Mouse (Mus musculus): ENCODE measurements around the gene Wnt11. TPM values are rescaled to one million over a fixed set of nuclear protein-coding genes. Genes with fewer than 3 reads are reported as not detected.

Wnt11 gene
- polyA plus RNA-seq, 1 experiment from 2014 or later, result 4.2 TPM

GRCm38 (mm10) chr7:98843649-98844048, 8.7 kb downstream of the Wnt11 start:
- H3K9ac ChIP-seq (replicated peaks; ENCODE audit: low read length), result no peak overlapping the region
- no peaks in the 10 kb centered on the region for H3K36me3 ChIP-seq (replicated peaks; ENCODE audit: control insufficient read depth, insufficient read depth, low read depth, low read length)
- DNase-seq (ENCODE audit: low spot score), result peak; percentile 81
- peak overlapping the region; percentile 10; the same call in 1 of the 2 replicates for H3K4me2 ChIP-seq (ENCODE audit: low read depth, low read length)
- H3K4me1 ChIP-seq (ENCODE audit: control insufficient read depth, insufficient read depth, low read length), result peaks cover 10% of the 10 kb centered on the region
- ATAC-seq (replicated peaks; ENCODE audit: insufficient number of reproducible peaks, low FRiP score, low TSS enrichment, low read depth), result peak; percentile 36; the same call in 1 of the 2 replicates
- WGBS, result 6% methylated on average over 7 of the region's 7 CpGs
- no peak overlapping the region for H3K4me3 ChIP-seq (ENCODE audit: low read depth, low read length)
- no peaks in the 10 kb centered on the region for H3K9me3 ChIP-seq (replicated peaks; ENCODE audit: control insufficient read depth, low read length)
- H3K27me3 ChIP-seq (ENCODE audit: control insufficient read depth, insufficient read depth, low read length), result peaks cover 14% of the 10 kb centered on the region
- no peak overlapping the region for H3K27ac ChIP-seq (replicated peaks; ENCODE audit: low read depth, low read length)

- 80% methylated on average over 8 of the region's 8 CpGs for WGBS
These were observed 14.2 kb downstream of the Wnt11 start for GRCm38 (mm10) chr7:98848899-98849640.

GRCm38 (mm10) chr7:98850388-98850787, 15.5 kb downstream of the Wnt11 start:
- 81% methylated on average over 5 of the region's 5 CpGs for WGBS
- Histone ChIP-seq H3K4me3 (ENCODE audit: low read depth, low read length) (no peak overlapping the region), H3K9me3 (replicated peaks; ENCODE audit: control insufficient read depth, low read length) (no peaks in the 10 kb centered on the region), H3K4me1 (ENCODE audit: control insufficient read depth, insufficient read depth, low read length) (no peaks in the 10 kb centered on the region; the same call in none of the 2 replicates), H3K9ac (replicated peaks; ENCODE audit: low read length) (no peak overlapping the region), H3K4me2 (ENCODE audit: low read depth, low read length) (no peak overlapping the region), H3K27me3 (ENCODE audit: control insufficient read depth, insufficient read depth, low read length) (no peaks in the 10 kb centered on the region), H3K36me3 (replicated peaks; ENCODE audit: control insufficient read depth, insufficient read depth, low read depth, low read length) (no peaks in the 10 kb centered on the region), H3K27ac (replicated peaks; ENCODE audit: low read depth, low read length) (no peak overlapping the region)
- no peak for DNase-seq (ENCODE audit: low spot score)
- no peak for ATAC-seq (replicated peaks; ENCODE audit: insufficient number of reproducible peaks, low FRiP score, low TSS enrichment, low read depth)

More at GRCm38 (mm10) chr7:98848899-98849640, 14.2 kb downstream of the Wnt11 start:
- Histone ChIP-seq H3K9ac (replicated peaks; ENCODE audit: low read length) (no peak overlapping the region), H3K4me2 (ENCODE audit: low read depth, low read length) (no peak overlapping the region), H3K4me1 (ENCODE audit: control insufficient read depth, insufficient read depth, low read length) (peaks cover under 1% of the 10 kb centered on the region), H3K4me3 (ENCODE audit: low read depth, low read length) (no peak overlapping the region), H3K27me3 (ENCODE audit: control insufficient read depth, insufficient read depth, low read length) (no peaks in the 10 kb centered on the region), H3K27ac (replicated peaks; ENCODE audit: low read depth, low read length) (no peak overlapping the region), H3K36me3 (replicated peaks; ENCODE audit: control insufficient read depth, insufficient read depth, low read depth, low read length) (no peaks in the 10 kb centered on the region), H3K9me3 (replicated peaks; ENCODE audit: control insufficient read depth, low read length) (no peaks in the 10 kb centered on the region)
- ATAC-seq (replicated peaks; ENCODE audit: insufficient number of reproducible peaks, low FRiP score, low TSS enrichment, low read depth) (no peak), DNase-seq (ENCODE audit: low spot score) (no peak)

- H3K27me3 ChIP-seq (ENCODE audit: control insufficient read depth, insufficient read depth, low read length), result no peaks in the 10 kb centered on the region
- WGBS, result 38% methylated on average over 9 of the region's 9 CpGs
- ATAC-seq (replicated peaks; ENCODE audit: insufficient number of reproducible peaks, low FRiP score, low TSS enrichment, low read depth) (peak; percentile 41), DNase-seq (ENCODE audit: low spot score) (peak; percentile 71)
- H3K4me2 ChIP-seq (ENCODE audit: low read depth, low read length), result no peak overlapping the region
- 0 out of 2 replicates have a peak overlapping the region, but pooled peaks have one; percentile 13 for H3K27ac ChIP-seq (replicated peaks; ENCODE audit: low read depth, low read length)
- no peak overlapping the region for H3K4me3 ChIP-seq (ENCODE audit: low read depth, low read length)
- no peaks in the 10 kb centered on the region for H3K36me3 ChIP-seq (replicated peaks; ENCODE audit: control insufficient read depth, insufficient read depth, low read depth, low read length)
- H3K9ac ChIP-seq (replicated peaks; ENCODE audit: low read length), result no peak overlapping the region
- no peaks in the 10 kb centered on the region; the same call in none of the 2 replicates for H3K4me1 ChIP-seq (ENCODE audit: control insufficient read depth, insufficient read depth, low read length)
- no peaks in the 10 kb centered on the region for H3K9me3 ChIP-seq (replicated peaks; ENCODE audit: control insufficient read depth, low read length)
These were observed 16.3 kb downstream of the Wnt11 start for GRCm38 (mm10) chr7:98851220-98851619.

GRCm38 (mm10) chr7:98852950-98853650, 18.2 kb downstream of the Wnt11 start:
- no peak for ATAC-seq (replicated peaks; ENCODE audit: insufficient number of reproducible peaks, low FRiP score, low TSS enrichment, low read depth)

GRCm38 (mm10) chr7:98853806-98854205, 18.9 kb downstream of the Wnt11 start:
- ATAC-seq (replicated peaks; ENCODE audit: insufficient number of reproducible peaks, low FRiP score, low TSS enrichment, low read depth), result no peak
- Histone ChIP-seq H3K4me1 (ENCODE audit: control insufficient read depth, insufficient read depth, low read length) (no peaks in the 10 kb centered on the region; the same call in 1 of the 2 replicates), H3K4me2 (ENCODE audit: low read depth, low read length) (no peak overlapping the region), H3K9me3 (replicated peaks; ENCODE audit: control insufficient read depth, low read length) (no peaks in the 10 kb centered on the region), H3K4me3 (ENCODE audit: low read depth, low read length) (no peak overlapping the region), H3K27ac (replicated peaks; ENCODE audit: low read depth, low read length) (no peak overlapping the region), H3K9ac (replicated peaks; ENCODE audit: low read length) (no peak overlapping the region), H3K27me3 (ENCODE audit: control insufficient read depth, insufficient read depth, low read length) (no peaks in the 10 kb centered on the region), H3K36me3 (replicated peaks; ENCODE audit: control insufficient read depth, insufficient read depth, low read depth, low read length) (no peaks in the 10 kb centered on the region)
- no peak for DNase-seq (ENCODE audit: low spot score)
- 73% methylated on average over 6 of the region's 6 CpGs for WGBS

More at GRCm38 (mm10) chr7:98852950-98853650, 18.2 kb downstream of the Wnt11 start:
- Histone ChIP-seq H3K4me1 (ENCODE audit: control insufficient read depth, insufficient read depth, low read length) (no peaks in the 10 kb centered on the region; the same call in 1 of the 2 replicates), H3K27me3 (ENCODE audit: control insufficient read depth, insufficient read depth, low read length) (no peaks in the 10 kb centered on the region), H3K36me3 (replicated peaks; ENCODE audit: control insufficient read depth, insufficient read depth, low read depth, low read length) (no peaks in the 10 kb centered on the region), H3K9ac (replicated peaks; ENCODE audit: low read length) (no peak overlapping the region), H3K9me3 (replicated peaks; ENCODE audit: control insufficient read depth, low read length) (no peaks in the 10 kb centered on the region), H3K4me3 (ENCODE audit: low read depth, low read length) (no peak overlapping the region), H3K27ac (replicated peaks; ENCODE audit: low read depth, low read length) (no peak overlapping the region), H3K4me2 (ENCODE audit: low read depth, low read length) (no peak overlapping the region)
- no peak for DNase-seq (ENCODE audit: low spot score)
- WGBS, result 80% methylated on average over 18 of the region's 18 CpGs

GRCm38 (mm10) chr7:98855388-98855787, 20.5 kb downstream of the Wnt11 start:
- ATAC-seq (replicated peaks; ENCODE audit: insufficient number of reproducible peaks, low FRiP score, low TSS enrichment, low read depth), result no peak
- no peak overlapping the region for H3K9ac ChIP-seq (replicated peaks; ENCODE audit: low read length)
- H3K27ac ChIP-seq (replicated peaks; ENCODE audit: low read depth, low read length), result no peak overlapping the region
- H3K4me3 ChIP-seq (ENCODE audit: low read depth, low read length), result no peak overlapping the region
- 70% methylated on average over 2 of the region's 2 CpGs for WGBS
- H3K4me1 ChIP-seq (ENCODE audit: control insufficient read depth, insufficient read depth, low read length), result no peaks in the 10 kb centered on the region; the same call in 1 of the 2 replicates
- H3K27me3 ChIP-seq (ENCODE audit: control insufficient read depth, insufficient read depth, low read length), result no peaks in the 10 kb centered on the region
- H3K9me3 ChIP-seq (replicated peaks; ENCODE audit: control insufficient read depth, low read length), result no peaks in the 10 kb centered on the region
- H3K36me3 ChIP-seq (replicated peaks; ENCODE audit: control insufficient read depth, insufficient read depth, low read depth, low read length), result no peaks in the 10 kb centered on the region
- no peak overlapping the region for H3K4me2 ChIP-seq (ENCODE audit: low read depth, low read length)
- no peak for DNase-seq (ENCODE audit: low spot score)

- 0 out of 2 replicates have a peak, but pooled peaks have one; percentile 9 for ATAC-seq (replicated peaks; ENCODE audit: insufficient number of reproducible peaks, low FRiP score, low TSS enrichment, low read depth)
- H3K4me1 ChIP-seq (ENCODE audit: control insufficient read depth, insufficient read depth, low read length), result no peaks in the 10 kb centered on the region; the same call in 1 of the 2 replicates
- H3K27ac ChIP-seq (replicated peaks; ENCODE audit: low read depth, low read length), result no peak overlapping the region
These were observed 21.2 kb downstream of the Wnt11 start for GRCm38 (mm10) chr7:98856128-98856527.

More at GRCm38 (mm10) chr7:98856128-98856527, 21.2 kb downstream of the Wnt11 start:
- Histone ChIP-seq H3K27me3 (ENCODE audit: control insufficient read depth, insufficient read depth, low read length) (no peaks in the 10 kb centered on the region), H3K36me3 (replicated peaks; ENCODE audit: control insufficient read depth, insufficient read depth, low read depth, low read length) (no peaks in the 10 kb centered on the region), H3K4me3 (ENCODE audit: low read depth, low read length) (no peak overlapping the region), H3K9me3 (replicated peaks; ENCODE audit: control insufficient read depth, low read length) (no peaks in the 10 kb centered on the region), H3K4me2 (ENCODE audit: low read depth, low read length) (no peak overlapping the region), H3K9ac (replicated peaks; ENCODE audit: low read length) (no peak overlapping the region)
- WGBS, result 32% methylated on average over 2 of the region's 3 CpGs
- no peak for DNase-seq (ENCODE audit: low spot score)

All from embryonic facial prominence, embryonic 11.5 days (tissue).